Mouse (Mus musculus) forebrain, embryonic 13.5 days (tissue): ENCODE measurements around the gene Fbxw14. TPM values are rescaled to one million over a fixed set of nuclear protein-coding genes. Genes with fewer than 3 reads are reported as not detected.
"Not testable (repeated sequence)": the region's sequence is repeated elsewhere in the genome, so short reads cannot be mapped to it uniquely, and the experiment has no call there.

Experiments used
- ATAC-seq: fragments of 200-750 bp; cut with Nextera tagmentation; 2 replicates; pipeline ENCODE4 v1.8.0; 2017
- H3K27ac ChIP-seq: fragments of 300-500 bp; sonication (generic); 2 replicates; pipeline ENCODE4 v1.5.1; 2015; ENCODE audit warnings: inconsistent platforms, mild to moderate bottlenecking, moderate library complexity
- H3K27me3 ChIP-seq: fragments of 300-500 bp; sonication (generic); 2 replicates; pipeline ENCODE4 v1.6.1; 2015; ENCODE audit warnings: mild to moderate bottlenecking, inconsistent platforms
- H3K36me3 ChIP-seq: fragments of 300-500 bp; sonication (generic); 2 replicates; pipeline ENCODE4 v1.6.1; 2015; ENCODE audit warnings: mild to moderate bottlenecking, inconsistent platforms; ENCODE audit not compliant: poor library complexity, severe bottlenecking
- H3K4me1 ChIP-seq: fragments of 300-500 bp; sonication (generic); 2 replicates; pipeline ENCODE4 v1.6.1; 2015; ENCODE audit warnings: inconsistent platforms
- H3K4me2 ChIP-seq: fragments of 300-500 bp; sonication (generic); 2 replicates; pipeline ENCODE4 v1.6.1; 2015; ENCODE audit warnings: inconsistent platforms, mild to moderate bottlenecking, moderate library complexity
- H3K4me3 ChIP-seq: fragments of 300-500 bp; sonication (generic); 2 replicates; pipeline ENCODE4 v1.5.1; 2015; ENCODE audit warnings: mild to moderate bottlenecking, inconsistent platforms
- H3K9ac ChIP-seq: fragments of 300-500 bp; sonication (generic); 2 replicates; pipeline ENCODE4 v1.6.1; 2015; ENCODE audit warnings: mild to moderate bottlenecking, inconsistent platforms
- H3K9me3 ChIP-seq: fragments of 300-500 bp; sonication (generic); replicated peaks from 2 replicates; pipeline ENCODE4 v1.6.1; 2016; ENCODE audit warnings: inconsistent platforms
- WGBS: fragments of 180-500 bp; shearing (Covaris S2); methylation state at CpG from one replicate; pipeline ENCODE4 v1.1.7; 2015; 5-methylcytosine and 5-hydroxymethylcytosine counted together
- polyA plus RNA-seq: library from polyadenylated mRNA; unstranded; fragments of >200 nt; fragmentation: Nextera tagmentation; extraction: Ambion mirVana; gene quantifications from 2 replicates; pipeline ENCODE4 v1.2.1, GENCODE M21; 2015

Gene Fbxw14
- polyA plus RNA-seq: not detected in 2 replicates

- not testable (repeated sequence) for H3K4me2 ChIP-seq, H3K27ac ChIP-seq, H3K4me3 ChIP-seq, H3K4me1 ChIP-seq, H3K9ac ChIP-seq, ATAC-seq, H3K27me3 ChIP-seq, H3K36me3 ChIP-seq, H3K9me3 ChIP-seq
- no CpG with 5 or more reads among the region's 1 CpGs for WGBS
Observed at GRCm38 (mm10) chr9:109287576-109287975, at the start of gene Fbxw14. Fbxw14 (minus strand) TSS chr9:109287676.

GRCm38 (mm10) chr9:109263041-109263440, 24.4 kb downstream of the Fbxw14 start:
- no peak for ATAC-seq
- H3K9ac ChIP-seq: no peak overlapping the region
- 70% methylated on average over 2 of the region's 2 CpGs for whole genome bisulfite sequencing

GRCm38 (mm10) chr9:109234654-109235053, 52.8 kb downstream of the Fbxw14 start, which contains the start of gene Fbxw20:
Fbxw20 (minus strand) TSS chr9:109234754.
- H3K4me1 ChIP-seq: no peaks in the 10 kb centered on the region
- H3K27me3 ChIP-seq: no peaks in the 10 kb centered on the region
- no peaks in the 10 kb centered on the region for H3K36me3 ChIP-seq
- no peaks in the 10 kb centered on the region for H3K9me3 ChIP-seq
- no peak within 1 kb of the TSS for H3K27ac ChIP-seq
- H3K9ac ChIP-seq: no peak within 1 kb of the TSS
- no peak within 1 kb of the TSS for H3K4me2 ChIP-seq
- ATAC-seq: no peak
- 86% methylated on average over 1 of the region's 1 CpGs for WGBS
- no peak within 1 kb of the TSS for H3K4me3 ChIP-seq

More at GRCm38 (mm10) chr9:109263041-109263440, 24.4 kb downstream of the Fbxw14 start:
- Histone ChIP-seq H3K4me3 (no peak overlapping the region), H3K4me1 (no peaks in the 10 kb centered on the region), H3K27me3 (no peaks in the 10 kb centered on the region), H3K4me2 (no peak overlapping the region), H3K36me3 (no peaks in the 10 kb centered on the region), H3K27ac (no peak overlapping the region), H3K9me3 (no peaks in the 10 kb centered on the region)

Other genes starting within 250 kb of the Fbxw14 start
- 33.6 and 35.1 TPM in 2 replicates for gene Shisa5, start 249.1 kb downstream of the Fbxw14 start, polyA plus RNA-seq
- gene Trex1, start 227.9 kb downstream of the Fbxw14 start, polyA plus RNA-seq: 9.3 and 13.0 TPM in 2 replicates
- gene Atrip, start 213.6 kb downstream of the Fbxw14 start, polyA plus RNA-seq: 31.4 and 31.5 TPM in 2 replicates
- 17.9 and 18.9 TPM in 2 replicates for gene Ccdc51, start 205.2 kb downstream of the Fbxw14 start, polyA plus RNA-seq
- 693 and 750 TPM in 2 replicates for gene Tma7, start 205.1 kb downstream of the Fbxw14 start, polyA plus RNA-seq
- gene Plxnb1, start 192.3 kb downstream of the Fbxw14 start, polyA plus RNA-seq: 22.4 and 27.7 TPM in 2 replicates
- not detected in 2 replicates for gene Fbxw21, start 125.6 kb downstream of the Fbxw14 start, polyA plus RNA-seq
- not detected in 2 replicates for gene Fbxw13, start 91.7 kb downstream of the Fbxw14 start, polyA plus RNA-seq
- gene Fbxw20, start 52.9 kb downstream of the Fbxw14 start, polyA plus RNA-seq: not detected in 2 replicates
- not detected in 2 replicates for gene Fbxw28, start 52.0 kb upstream of the Fbxw14 start, polyA plus RNA-seq
- gene Fbxw22, start 116.6 kb upstream of the Fbxw14 start, polyA plus RNA-seq: not detected in 2 replicates
- gene Fbxw16, start 161.5 kb upstream of the Fbxw14 start, polyA plus RNA-seq: not detected in 2 replicates
- gene Fbxw19, start 208.2 kb upstream of the Fbxw14 start, polyA plus RNA-seq: not detected in 2 replicates